Mouse (Mus musculus) olfactory bulb, adult 2 months (tissue): Measurements from ENCODE around the gene Dlg5.

Source experiments
- CTCF ChIP-seq: fragments of 200-500 bp; IDR thresholded peaks from 2 replicates; pipeline ENCODE4 v1.5.1; 2012; ENCODE audit warnings: low read depth, mild to moderate bottlenecking, low read length, moderate library complexity; ENCODE audit not compliant: insufficient read depth
- POLR2A ChIP-seq: fragments of 200-500 bp; IDR thresholded peaks from 2 replicates; pipeline ENCODE4 v1.6.1; 2012; ENCODE audit warnings: mild to moderate bottlenecking, low read depth, low read length, moderate library complexity; ENCODE audit not compliant: insufficient read depth

DNA sequence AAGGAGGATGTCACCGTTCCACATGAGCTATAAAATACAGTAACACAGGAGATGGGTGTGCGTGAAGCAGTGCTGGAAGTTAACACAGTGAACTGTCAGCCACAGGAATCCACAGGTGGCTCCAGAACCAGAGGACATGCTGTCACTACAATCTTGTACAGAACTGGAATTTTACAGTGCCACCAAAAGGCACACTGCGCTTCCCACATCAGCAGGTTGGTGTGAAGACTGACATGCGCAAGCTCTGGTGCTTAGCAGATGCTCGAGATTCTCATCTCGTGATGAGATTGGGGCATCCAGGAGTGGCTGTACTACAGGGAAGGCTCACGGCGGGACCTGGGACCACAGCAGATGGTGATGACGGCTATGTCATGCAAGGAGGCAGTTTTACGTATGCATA lies 82.9 kb downstream of the Dlg5 start:
- TF ChIP-seq POLR2A (no peak), CTCF (no peak)
